Mouse (Mus musculus) lung, adult 2 months (tissue): ENCODE data around the gene Plce1. TPM values are rescaled to one million over a fixed set of nuclear protein-coding genes. Genes with fewer than 3 reads are reported as not detected.

ENCODE experiments used
- DNase-seq: peaks from one replicate; pipeline ENCODE4 v3.0.0; 2022
- H3K4me1 ChIP-seq: fragments of 200-500 bp; 2 replicates; pipeline ENCODE4 v1.6.1; 2011; ENCODE audit warnings: low read length; ENCODE audit not compliant: control insufficient read depth, insufficient read depth
- H3K4me3 ChIP-seq: fragments of 200-500 bp; replicated peaks from 2 replicates; pipeline ENCODE3; 2011; ENCODE audit warnings: low read depth, mild to moderate bottlenecking, control low read depth, low read length; ENCODE audit errors: extremely low read depth
- CTCF ChIP-seq: fragments of 200-500 bp; IDR thresholded peaks from 2 replicates; pipeline ENCODE4 v1.5.1; 2011; ENCODE audit warnings: mild to moderate bottlenecking, low read length, control low read depth; ENCODE audit not compliant: insufficient read depth
- POLR2A ChIP-seq: fragments of 200-500 bp; IDR thresholded peaks from 2 replicates; pipeline ENCODE4 v1.6.1; 2011; ENCODE audit warnings: low read depth, mild to moderate bottlenecking, control low read depth, low read length, borderline replicate concordance; ENCODE audit errors: extremely low read depth
- WGBS: fragments of 180-500 bp; shearing (Covaris S2); methylation state at CpG from one replicate; pipeline ENCODE4 v1.1.7; 2018; 5-methylcytosine and 5-hydroxymethylcytosine counted together
- polyA plus RNA-seq: library from polyadenylated mRNA; depleted of rRNA; stranded (reverse); fragments of >200 nt; gene quantifications from 2 replicates; pipeline ENCODE4 v1.2.3, GENCODE M21; 2012

Gene Plce1
- polyA plus RNA-seq, 1 experiment, result 9.0 TPM

GRCm38 (mm10) chr19:38728842-38729241 is 247.9 kb downstream of the Plce1 start:
- 52% methylated on average over 6 of the region's 6 CpGs for WGBS
- no peak overlapping the region for H3K4me3 ChIP-seq

GRCm38 (mm10) chr19:38729264-38729663 is 248.4 kb downstream of the Plce1 start:
- Histone ChIP-seq H3K4me3 (no peak overlapping the region), H3K4me1 (no peaks in the 10 kb centered on the region)
- no peak for DNase-seq
- TF ChIP-seq CTCF, result no peak
- no peak for TF ChIP-seq POLR2A
- 22% methylated on average over 3 of the region's 3 CpGs for WGBS

More at GRCm38 (mm10) chr19:38728842-38729241, 247.9 kb downstream of the Plce1 start:
- TF ChIP-seq POLR2A (no peak), CTCF (no peak)
- no peaks in the 10 kb centered on the region for H3K4me1 ChIP-seq
- no peak for DNase-seq

DNA sequence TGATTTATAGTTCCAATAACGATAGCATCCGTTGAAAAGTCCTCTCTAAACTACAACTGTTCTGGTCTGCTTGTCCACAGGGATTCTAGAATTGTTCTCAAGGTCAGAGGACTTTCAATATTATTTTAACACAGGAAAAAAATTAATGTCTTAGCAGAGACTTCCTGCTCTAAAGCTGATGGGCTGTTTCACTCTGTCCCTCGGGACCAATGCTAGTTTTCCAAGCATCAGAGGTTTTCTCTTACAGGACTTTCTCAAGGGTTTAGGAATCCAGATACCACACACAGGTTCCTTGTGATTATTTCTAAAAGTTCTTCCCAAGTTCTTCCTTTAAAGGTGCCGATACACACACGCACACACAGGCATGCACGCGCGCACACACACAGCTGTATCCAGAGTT is 263.6 kb downstream of the Plce1 start:
- DNase-seq, result no peak
- no peak overlapping the region for H3K4me3 ChIP-seq
- H3K4me1 ChIP-seq, result no peaks in the 10 kb centered on the region
- no peak for TF ChIP-seq POLR2A
- TF ChIP-seq CTCF, result no peak
- WGBS, result 80% methylated on average over 8 of the region's 8 CpGs

DNA sequence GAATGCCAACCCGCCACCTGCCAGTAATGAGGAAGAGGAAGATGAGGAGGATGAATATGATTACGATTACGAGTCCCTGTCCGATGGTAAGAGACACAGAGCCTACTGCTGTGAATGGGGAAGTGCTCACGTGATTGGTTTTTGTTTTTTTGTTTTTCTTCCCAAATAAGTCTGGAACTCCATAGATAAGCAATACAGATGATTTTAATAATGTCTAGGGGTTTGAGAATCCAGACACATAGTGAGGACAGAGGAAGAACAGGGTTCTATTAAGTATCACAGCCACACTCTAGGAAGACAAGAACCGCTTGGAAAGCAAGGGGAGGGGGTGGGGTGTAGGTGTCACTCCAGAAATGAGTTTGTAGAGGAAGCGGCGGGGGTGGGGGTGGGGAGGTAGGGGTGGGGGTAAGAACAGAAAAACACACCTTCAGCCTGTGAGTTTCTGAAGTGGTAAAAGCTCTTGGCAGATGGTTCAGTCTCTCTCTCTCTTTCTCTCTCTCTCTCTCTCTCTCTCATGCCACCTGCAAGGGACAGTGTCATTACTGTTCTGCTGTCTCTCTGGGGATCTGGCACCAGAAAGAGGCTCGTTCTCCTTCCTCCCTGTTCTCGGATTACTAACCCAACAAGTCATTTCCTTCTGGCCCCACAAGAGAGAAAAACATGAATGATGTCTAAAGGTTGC is 265.0 kb downstream of the Plce1 start:
- no peaks in the 10 kb centered on the region for H3K4me1 ChIP-seq
- no peak for DNase-seq
- H3K4me3 ChIP-seq, result no peak overlapping the region
- 61% methylated on average over 10 of the region's 10 CpGs for WGBS
- TF ChIP-seq CTCF, result no peak
- TF ChIP-seq POLR2A, result no peak

- TF ChIP-seq POLR2A, result no peak
- no peak for DNase-seq
- no peak overlapping the region for H3K4me3 ChIP-seq
- WGBS, result 62% methylated on average over 6 of the region's 6 CpGs
- no peaks in the 10 kb centered on the region for H3K4me1 ChIP-seq
Observed at GRCm38 (mm10) chr19:38746492-38747014, 265.6 kb downstream of the Plce1 start.

DNA sequence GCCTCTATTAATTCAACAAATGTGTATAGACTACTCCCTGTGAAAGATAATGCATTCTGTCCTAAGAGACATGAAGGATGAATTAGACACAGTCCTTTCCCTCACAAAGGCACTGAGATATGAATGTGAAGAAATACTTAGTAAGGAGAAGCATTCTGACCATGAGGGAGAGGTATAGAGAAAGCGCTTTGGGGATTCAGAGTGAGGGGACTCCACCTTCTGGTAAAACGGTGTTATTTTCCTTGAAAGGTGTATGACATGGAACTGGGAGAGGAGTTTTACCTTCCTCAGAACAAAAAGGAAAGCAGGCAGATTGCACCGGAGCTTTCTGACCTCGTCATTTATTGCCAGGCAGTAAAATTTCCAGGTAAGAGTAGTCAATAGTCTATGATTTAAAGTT is 269.3 kb downstream of the Plce1 start:
- no peaks in the 10 kb centered on the region for H3K4me1 ChIP-seq
- WGBS, result 63% methylated on average over 4 of the region's 4 CpGs
- H3K4me3 ChIP-seq, result no peak overlapping the region
- TF ChIP-seq CTCF (no peak), POLR2A (no peak)
- no peak for DNase-seq

DNA sequence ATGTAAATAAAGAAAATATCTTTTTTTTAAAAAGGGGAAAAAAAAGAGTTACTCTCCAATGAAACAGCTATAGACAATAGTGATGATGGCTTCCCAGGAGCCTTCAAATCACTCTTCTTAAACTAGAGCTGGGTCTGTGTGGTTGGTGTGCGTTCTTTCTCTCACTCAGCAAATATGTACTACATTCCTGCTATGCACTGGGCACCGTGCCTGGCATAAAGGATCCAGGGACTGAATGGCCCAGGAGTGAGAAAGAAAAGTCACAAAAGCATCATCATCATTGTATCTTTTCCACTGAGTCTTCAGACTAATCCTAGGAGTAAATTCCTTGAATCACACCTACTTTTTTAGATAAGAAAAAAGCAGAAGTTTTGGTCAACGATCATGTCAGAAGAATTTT is 276.3 kb downstream of the Plce1 start:
- WGBS, result 80% methylated on average over 3 of the region's 3 CpGs
- Histone ChIP-seq H3K4me1 (no peaks in the 10 kb centered on the region), H3K4me3 (no peak overlapping the region)
- TF ChIP-seq POLR2A (no peak), CTCF (no peak)
- DNase-seq, result no peak

DNA sequence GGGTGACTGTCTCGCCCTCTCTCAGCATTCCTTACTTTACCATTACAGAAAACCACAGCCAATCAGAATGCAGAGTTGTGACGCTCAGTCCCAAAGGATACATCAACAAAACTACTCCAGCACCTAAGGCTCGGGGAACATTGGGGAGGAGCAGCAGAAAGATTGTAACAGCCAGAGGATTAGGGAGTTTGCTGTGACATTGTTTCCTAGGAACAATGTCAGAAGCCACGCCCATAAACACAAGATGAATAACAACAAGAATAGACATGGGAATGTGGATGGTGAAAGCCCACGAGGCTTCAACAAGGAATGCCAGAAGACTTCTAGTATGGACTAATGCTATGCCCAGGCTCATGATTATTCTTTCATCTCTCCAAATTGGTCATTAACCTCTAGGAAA is 277.1 kb downstream of the Plce1 start:
- DNase-seq, result no peak
- Histone ChIP-seq H3K4me1 (no peaks in the 10 kb centered on the region), H3K4me3 (no peak overlapping the region)
- TF ChIP-seq POLR2A, result no peak
- no peak for TF ChIP-seq CTCF
- 46% methylated on average over 5 of the region's 5 CpGs for WGBS

DNA sequence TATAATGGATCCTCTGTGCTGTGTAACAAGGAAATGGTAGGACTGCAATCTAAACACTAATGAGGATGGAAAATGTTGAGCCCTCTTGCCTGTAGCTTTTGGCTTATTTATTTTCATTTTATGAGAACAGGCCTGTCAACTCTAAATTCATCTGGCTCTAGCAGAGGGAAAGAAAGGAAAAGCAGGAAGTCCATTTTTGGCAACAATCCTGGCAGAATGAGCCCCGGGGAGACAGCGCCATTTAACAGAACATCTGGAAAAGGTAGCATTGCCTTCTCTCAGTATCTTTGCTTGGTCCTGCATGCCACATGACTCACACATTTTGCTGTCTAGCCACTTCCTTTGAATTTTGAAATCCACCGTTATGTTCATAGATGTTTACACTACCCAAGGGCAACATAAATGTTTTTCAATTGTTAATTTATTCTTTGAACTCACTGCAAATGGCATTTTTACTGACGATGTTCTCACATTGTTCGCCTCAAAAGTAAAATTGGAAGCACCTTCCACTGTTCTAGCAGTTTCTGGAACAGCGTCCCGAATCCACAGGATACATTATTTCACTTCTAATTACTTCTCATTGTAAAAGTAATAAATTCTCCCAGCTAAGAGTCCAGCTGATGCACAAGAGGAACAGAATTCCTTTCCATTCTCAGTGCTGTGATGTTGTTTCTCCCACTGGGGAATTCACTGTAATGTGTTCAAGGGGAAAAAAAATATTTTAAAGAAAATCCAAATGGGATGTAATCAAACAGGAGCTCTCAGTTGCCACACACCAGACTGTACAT is 278.0 kb downstream of the Plce1 start:
- H3K4me3 ChIP-seq, result no peak overlapping the region
- DNase-seq, result no peak

GRCm38 (mm10) chr19:38760441-38760840 is 279.5 kb downstream of the Plce1 start:
- DNase-seq, result no peak
- TF ChIP-seq POLR2A (no peak), CTCF (no peak)
- Histone ChIP-seq H3K4me1 (no peaks in the 10 kb centered on the region), H3K4me3 (no peak overlapping the region)
- 43% methylated on average over 3 of the region's 3 CpGs for WGBS

More for the DNA sequence above, 278.0 kb downstream of the Plce1 start:
- TF ChIP-seq CTCF (no peak), POLR2A (no peak)
- WGBS, result 48% methylated on average over 7 of the region's 7 CpGs
- H3K4me1 ChIP-seq, result no peaks in the 10 kb centered on the region

GRCm38 (mm10) chr19:38766306-38766705 is 285.4 kb downstream of the Plce1 start:
- Histone ChIP-seq H3K4me1 (no peaks in the 10 kb centered on the region), H3K4me3 (no peak overlapping the region)
- no peak for DNase-seq
- WGBS, result 65% methylated on average over 2 of the region's 2 CpGs
- TF ChIP-seq POLR2A (no peak), CTCF (no peak)
